Mouse (Mus musculus) lung, adult 18-20 months (tissue): ENCODE results near the gene Macrod1.

Experiments used
- DNase-seq, 2 experiments: peaks; one replicate each; pipeline ENCODE4 v3.0.0; 2022; ENCODE audit warnings: mixed read lengths in 2 of 2

Macrod1 gene

GRCm38 (mm10) chr19:7205326-7205725, 148.7 kb downstream of the Macrod1 start:
- no peak for DNase-seq

GRCm38 (mm10) chr19:7205753-7206736, 149.4 kb downstream of the Macrod1 start, which contains the start of gene Otub1:
TSS of gene Otub1 (minus strand) at chr19:7206316.
- peak; percentile 95 to 96 for DNase-seq

GRCm38 (mm10) chr19:7209907-7210646, 153.5 kb downstream of the Macrod1 start:
- no peak for DNase-seq

GRCm38 (mm10) chr19:7212216-7212615, 155.6 kb downstream of the Macrod1 start:
- DNase-seq: no peak

- DNase-seq: no peak
These were observed 156.4 kb downstream of the Macrod1 start for GRCm38 (mm10) chr19:7213010-7213409.

GRCm38 (mm10) chr19:7214484-7214883, 157.9 kb downstream of the Macrod1 start:
- peak; percentile 44 to 60 for DNase-seq

GRCm38 (mm10) chr19:7217162-7217925, 160.7 kb downstream of the Macrod1 start, which contains the start of gene Cox8a:
TSS of gene Cox8a (minus strand) at chr19:7217616.
- DNase-seq: peak; percentile 98 to 99

- DNase-seq: no peak
These were observed 161.3 kb downstream of the Macrod1 start for GRCm38 (mm10) chr19:7217926-7218267.

GRCm38 (mm10) chr19:7218753-7219152, 162.1 kb downstream of the Macrod1 start:
- DNase-seq: no peak

GRCm38 (mm10) chr19:7222196-7222595, 165.6 kb downstream of the Macrod1 start:
- DNase-seq: no peak

GRCm38 (mm10) chr19:7223488-7223887, 166.9 kb downstream of the Macrod1 start:
- DNase-seq: no peak

- DNase-seq: no peak
These were observed 167.6 kb downstream of the Macrod1 start for GRCm38 (mm10) chr19:7224253-7224652.

- DNase-seq: no peak
These were observed 168.6 kb downstream of the Macrod1 start for GRCm38 (mm10) chr19:7225096-7225690.

- DNase-seq: peak; percentile 51 to 62
These were observed 169.9 kb downstream of the Macrod1 start for GRCm38 (mm10) chr19:7226511-7226914.

GRCm38 (mm10) chr19:7234537-7235221, 178.1 kb downstream of the Macrod1 start:
- peak; percentile 79 to 86 for DNase-seq

- no peak for DNase-seq
These were observed 178.9 kb downstream of the Macrod1 start for GRCm38 (mm10) chr19:7235461-7235860.

- DNase-seq: no peak
These were observed 179.4 kb downstream of the Macrod1 start for GRCm38 (mm10) chr19:7236011-7236410.

GRCm38 (mm10) chr19:7236742-7237141, 180.1 kb downstream of the Macrod1 start:
- no peak for DNase-seq

- no peak for DNase-seq
These were observed 183.0 kb downstream of the Macrod1 start for GRCm38 (mm10) chr19:7239574-7239973.

GRCm38 (mm10) chr19:7240291-7240690, 183.7 kb downstream of the Macrod1 start:
- no peak for DNase-seq
